Mouse (Mus musculus) layer of hippocampus, postnatal 10 days (tissue): ENCODE data around the gene Prkg1. TPM values are rescaled to one million over a fixed set of nuclear protein-coding genes. Genes with fewer than 3 reads are reported as not detected.

Source experiments
- DNase-seq, 2 experiments: peaks; one replicate each; pipeline ENCODE4 v3.0.0; 2021; ENCODE audit warnings: low spot score in 2 of 2
- total RNA-seq, 2 experiments: library from RNA; stranded (reverse); gene quantifications; 2 replicates each; pipeline ENCODE4 v1.2.3; 2021

Gene Prkg1
- total RNA-seq, 2 experiments from 2014 or later, result 21.7 to 23.2 TPM

GRCm38 (mm10) chr19:31746635-31747034 lies 18.2 kb downstream of the Prkg1 start:
- peak; percentile 57 to 64 for DNase-seq

- no peak for DNase-seq
Measured at GRCm38 (mm10) chr19:31743241-31744045, 21.4 kb downstream of the Prkg1 start.

DNA sequence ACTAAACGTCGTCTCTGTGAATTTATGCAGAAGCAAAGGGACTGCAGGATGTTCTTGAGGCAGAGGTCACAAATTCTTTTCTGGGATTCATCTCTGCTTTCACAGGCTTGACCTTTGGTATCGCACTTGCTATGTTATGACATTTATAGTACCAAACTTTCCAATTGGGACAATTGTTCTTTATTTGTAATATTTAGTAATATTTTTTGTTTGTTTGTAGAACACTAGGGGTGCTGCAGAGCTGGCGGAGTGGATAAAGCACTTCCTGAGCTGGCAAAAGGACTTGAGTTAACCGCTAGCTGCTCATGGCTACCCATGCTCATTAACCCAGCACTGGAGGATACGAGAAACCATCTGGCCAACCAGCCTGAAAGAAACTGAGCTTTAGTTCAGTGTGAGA lies 49.9 kb downstream of the Prkg1 start:
- no peak for DNase-seq

DNA sequence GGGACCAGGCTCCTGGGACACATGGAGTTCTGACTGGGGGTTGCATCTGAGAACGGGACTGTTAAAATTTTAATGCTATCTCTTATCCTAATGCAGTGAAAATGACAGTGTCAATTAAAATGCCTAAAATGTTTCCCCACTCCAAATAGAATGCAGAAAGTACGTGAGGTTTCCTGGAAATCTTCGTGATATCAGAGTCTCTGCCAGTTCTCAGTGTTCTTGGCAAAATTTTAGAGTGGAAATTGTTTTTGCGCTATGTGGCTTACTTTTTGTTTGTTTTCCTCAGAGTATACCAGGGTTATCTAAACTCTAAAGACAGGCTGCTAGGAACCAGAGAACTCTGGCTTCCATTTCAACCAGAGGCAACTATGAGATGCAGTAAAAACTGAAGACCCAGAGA lies 50.4 kb downstream of the Prkg1 start:
- no peak for DNase-seq

DNA sequence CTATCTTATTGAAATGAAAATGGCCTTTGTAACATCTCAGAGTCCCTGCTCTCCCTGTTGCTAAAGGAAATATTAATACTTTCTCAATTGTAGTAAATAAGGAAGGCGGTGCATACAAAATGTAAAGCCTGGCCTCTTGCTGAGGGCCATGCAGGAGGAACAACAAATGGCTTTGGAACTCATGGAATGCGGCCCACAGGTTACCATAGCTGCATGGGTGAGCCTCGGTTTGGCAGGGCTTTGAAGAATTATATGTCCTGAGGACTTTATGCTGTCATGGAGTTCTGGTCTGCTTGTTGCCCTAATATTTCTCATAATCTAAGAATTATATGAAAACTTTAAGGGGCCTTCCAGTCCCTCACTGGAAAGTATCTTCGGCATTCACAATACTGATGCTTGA lies 51.5 kb downstream of the Prkg1 start:
- no peak for DNase-seq

DNA sequence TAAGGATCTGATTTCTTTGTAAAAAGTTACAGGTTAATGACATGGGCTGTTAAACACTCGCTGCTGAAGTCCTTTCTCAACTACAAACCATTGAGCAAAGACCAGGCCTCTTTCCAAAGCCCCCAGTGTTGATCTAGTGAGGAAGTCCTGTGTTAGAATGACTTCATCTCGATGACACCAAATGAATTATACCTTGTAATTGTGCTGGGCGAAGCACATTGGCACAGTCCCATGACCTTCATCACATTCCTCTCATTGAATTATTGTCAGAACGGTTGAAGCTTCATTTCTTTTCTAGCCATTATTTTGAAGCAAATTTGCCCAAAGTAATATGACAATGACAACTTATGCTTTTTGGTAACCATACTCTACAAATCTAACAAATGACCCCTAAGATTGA lies 54.5 kb downstream of the Prkg1 start:
- DNase-seq, result no peak

DNA sequence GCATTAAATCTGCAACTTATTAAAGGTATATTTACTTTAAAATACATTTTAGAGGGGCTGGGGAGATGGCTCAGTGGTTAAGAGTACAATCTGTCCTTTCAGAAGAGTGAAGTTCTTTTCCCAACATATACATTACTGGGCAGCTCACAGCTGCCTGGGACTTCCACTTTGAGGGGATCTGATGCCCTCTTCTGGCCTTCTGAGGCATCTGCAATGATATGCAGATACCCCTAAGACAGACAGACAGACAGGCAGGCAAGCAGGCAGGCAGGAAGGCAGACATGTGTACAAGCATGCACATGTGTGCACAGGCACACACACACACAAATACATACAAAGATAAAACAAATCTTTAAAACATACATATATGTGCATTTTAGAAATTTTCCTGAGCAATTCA lies 60.8 kb downstream of the Prkg1 start:
- no peak for DNase-seq

GRCm38 (mm10) chr19:31698916-31699315 lies 65.9 kb downstream of the Prkg1 start:
- no peak for DNase-seq

GRCm38 (mm10) chr19:31680821-31681220 lies 84.0 kb downstream of the Prkg1 start:
- DNase-seq, result no peak

GRCm38 (mm10) chr19:31678324-31678723 lies 86.5 kb downstream of the Prkg1 start:
- DNase-seq, result peak in 1 of 2 experiments; percentile 22

DNA sequence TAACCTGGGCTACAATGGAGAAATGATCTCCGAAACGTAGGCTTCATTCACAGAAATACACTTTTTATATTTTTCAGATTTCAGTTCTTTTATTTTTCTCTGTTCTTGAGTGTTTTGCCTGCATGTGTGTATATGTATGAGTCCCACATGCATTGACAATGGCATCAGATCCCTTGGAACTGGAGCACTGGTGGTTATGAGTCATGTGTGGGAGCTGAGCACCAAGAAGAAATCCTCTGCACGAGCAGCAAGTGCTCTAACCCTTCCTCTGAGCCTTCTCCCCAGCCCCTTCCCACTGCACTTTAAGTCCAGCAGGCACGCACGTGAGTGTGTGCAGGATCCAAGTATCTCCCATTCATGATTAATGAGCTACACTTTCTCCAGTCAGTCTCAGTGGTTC lies 93.1 kb downstream of the Prkg1 start:
- DNase-seq, result no peak

DNA sequence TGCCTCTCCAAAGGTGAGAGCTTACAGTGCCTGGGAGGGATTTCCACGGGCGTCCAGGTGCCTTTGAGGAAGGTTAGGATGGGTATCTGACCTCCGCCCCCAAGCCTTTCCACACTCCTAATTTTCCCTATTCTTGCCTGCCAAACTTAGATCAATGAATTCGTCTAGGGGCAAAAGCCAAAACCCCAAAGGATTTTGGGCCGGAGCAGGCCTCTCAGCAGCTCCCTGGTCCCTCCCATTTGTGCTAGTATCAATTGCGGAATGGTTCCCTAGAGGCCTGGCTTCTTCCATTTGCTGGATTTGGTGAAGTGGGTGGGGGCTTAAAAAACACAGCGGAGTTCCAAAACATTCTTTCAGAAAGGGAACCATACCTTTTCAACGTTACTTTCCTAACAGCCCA lies 99.8 kb downstream of the Prkg1 start:
- DNase-seq, result peak; percentile 16 to 35

- DNase-seq, result peak; percentile 64 to 74
Measured at GRCm38 (mm10) chr19:31664159-31664991, 100.5 kb downstream of the Prkg1 start.

DNA sequence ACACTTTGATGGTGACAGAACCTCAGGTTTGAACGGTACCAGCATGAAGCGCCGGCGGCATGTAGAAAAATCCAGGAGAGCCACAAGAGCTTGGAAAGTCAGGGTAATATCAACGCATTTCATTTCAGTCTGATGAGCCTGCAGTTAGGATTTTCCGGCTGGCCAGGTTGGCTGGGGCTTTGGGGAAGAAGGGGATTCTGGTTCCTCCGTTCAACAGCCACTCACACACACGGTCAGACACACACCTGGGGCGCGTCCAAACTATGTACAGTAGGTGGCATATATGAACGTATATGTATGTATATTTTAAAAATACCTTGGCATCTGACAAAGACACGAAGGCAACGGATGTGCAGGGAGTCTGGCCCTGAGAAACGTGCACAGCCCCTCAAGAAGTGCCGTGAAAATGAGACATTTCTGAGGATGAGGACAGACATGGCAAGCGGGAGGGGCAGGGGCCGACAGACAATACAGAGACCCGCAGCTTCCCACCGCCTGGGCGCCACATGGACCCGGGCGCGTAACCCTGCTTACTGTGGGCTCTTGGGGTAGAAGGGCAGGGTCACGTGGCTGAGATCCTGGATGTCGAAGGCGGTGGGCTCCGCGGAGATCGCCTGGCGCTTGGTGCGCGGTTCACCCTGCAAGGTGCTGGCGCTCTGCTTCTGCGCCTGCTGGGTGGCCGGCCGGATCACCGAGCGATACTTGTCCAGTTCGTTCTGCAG lies 101.2 kb downstream of the Prkg1 start:
- peak; percentile 27 to 62 for DNase-seq

- DNase-seq, result peak in 1 of 2 experiments; percentile 26
Measured at GRCm38 (mm10) chr19:31662802-31663201, 102.0 kb downstream of the Prkg1 start.

GRCm38 (mm10) chr19:31658751-31659397 lies 106.0 kb downstream of the Prkg1 start:
- peak in 1 of 2 experiments; percentile 18 for DNase-seq

- DNase-seq, result peak in 1 of 2 experiments; percentile 18
Measured at GRCm38 (mm10) chr19:31656256-31656655, 108.6 kb downstream of the Prkg1 start.

DNA sequence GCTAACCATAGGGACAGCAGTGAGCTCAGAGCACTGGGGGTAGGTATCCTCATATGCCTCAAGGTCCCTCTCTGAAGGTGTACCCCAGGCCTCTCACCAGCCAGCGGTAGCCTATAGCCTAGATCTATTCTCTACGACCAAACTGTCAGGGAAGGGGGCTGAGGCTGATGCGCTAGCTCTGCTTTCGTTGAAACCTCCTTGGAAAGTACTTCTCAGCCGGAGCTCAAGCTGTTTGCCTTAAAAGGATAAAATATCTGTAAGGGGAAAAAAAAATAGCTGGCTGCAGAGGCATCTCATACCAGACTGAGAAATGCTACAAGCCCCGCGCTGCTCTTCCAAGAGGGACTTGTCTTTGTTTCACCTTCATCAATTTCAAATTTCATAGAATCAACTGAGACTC lies 109.0 kb downstream of the Prkg1 start:
- DNase-seq, result peak in 1 of 2 experiments; percentile 14

GRCm38 (mm10) chr19:31654022-31654421 lies 110.8 kb downstream of the Prkg1 start:
- no peak for DNase-seq

DNA sequence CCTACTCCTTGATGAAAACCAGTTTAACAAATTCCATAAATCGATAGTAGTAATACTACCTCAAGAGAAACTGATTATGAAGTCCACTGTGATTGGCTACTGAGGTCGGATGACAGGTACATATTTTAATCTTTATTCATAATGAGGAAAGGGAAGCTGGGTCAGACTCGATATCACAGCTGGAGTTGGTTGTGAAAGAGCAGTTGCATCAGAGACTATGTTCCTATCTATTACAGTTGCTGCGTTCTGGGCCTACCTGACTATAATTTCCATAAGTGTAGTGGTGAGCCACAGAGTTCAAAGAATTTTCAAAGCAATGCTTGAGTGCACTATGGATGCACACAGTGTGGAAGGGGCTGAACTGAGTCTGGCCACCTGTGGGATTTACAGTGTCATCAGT lies 114.4 kb downstream of the Prkg1 start:
- DNase-seq, result no peak

- peak in 1 of 2 experiments; percentile 37 for DNase-seq
Measured at GRCm38 (mm10) chr19:31647492-31647891, 117.3 kb downstream of the Prkg1 start.
